Mouse (Mus musculus) neutrophil, adult 5-6 weeks (primary cell): ENCODE measurements around the gene Paqr6. TPM values are rescaled to one million over a fixed set of nuclear protein-coding genes. Genes with fewer than 3 reads are reported as not detected.
A peak's percentile ranks its signal among the peaks of the same experiment; 100 is the strongest.
"Not testable (repeated sequence)": the region's sequence is repeated elsewhere in the genome, so short reads cannot be mapped to it uniquely, and the experiment has no call there.

Experiments used
- ATAC-seq: fragments of 151-379, 151-347 bp; 2 replicates; pipeline ENCODE4 v1.8.0; 2017; ENCODE audit warnings: mild to moderate bottlenecking, moderate TSS enrichment; ENCODE audit not compliant: insufficient number of reproducible peaks, poor library complexity, low FRiP score, severe bottlenecking; ENCODE audit errors: extremely low read depth
- total RNA-seq: library from RNA; stranded (forward); fragments of 200-1000 nt; gene quantifications from 2 replicates; pipeline ENCODE4 v1.2.3, GENCODE M21; 2017

The Paqr6 gene
- total RNA-seq, 1 experiment from 2014 or later, result not detected

- no peak for ATAC-seq
These were observed 2.6 kb upstream of the Paqr6 start for GRCm38 (mm10) chr3:88361612-88362313.

GRCm38 (mm10) chr3:88363700-88364099, 684 bp upstream of the Paqr6 start:
- ATAC-seq, result no peak

- ATAC-seq, result no peak
These were observed 1.4 kb downstream of the Paqr6 start for GRCm38 (mm10) chr3:88365705-88366361.

- ATAC-seq, result 0 out of 2 replicates have a peak, but pooled peaks have one; percentile 42
These were observed 2.5 kb downstream of the Paqr6 start for GRCm38 (mm10) chr3:88366830-88367428.

GRCm38 (mm10) chr3:88367517-88367916, 3.1 kb downstream of the Paqr6 start:
- ATAC-seq, result not testable (repeated sequence)

GRCm38 (mm10) chr3:88368511-88368910, 4.1 kb downstream of the Paqr6 start:
- not testable (repeated sequence) for ATAC-seq

- ATAC-seq, result not testable (repeated sequence)
These were observed 8.3 kb downstream of the Paqr6 start, which contains the start of gene Bglap3 for GRCm38 (mm10) chr3:88372643-88373042. TSS of gene Bglap3 (minus strand) at chr3:88372743.

GRCm38 (mm10) chr3:88375750-88376626, 11.6 kb downstream of the Paqr6 start:
- ATAC-seq, result peak; percentile 40

GRCm38 (mm10) chr3:88376644-88377043, 12.3 kb downstream of the Paqr6 start:
- not testable (repeated sequence) for ATAC-seq

GRCm38 (mm10) chr3:88378599-88378998, 14.2 kb downstream of the Paqr6 start, which contains the start of gene Bglap2:
TSS of gene Bglap2 (minus strand) at chr3:88378699.
- ATAC-seq, result not testable (repeated sequence)

- peak; percentile 68 for ATAC-seq
These were observed 17.3 kb downstream of the Paqr6 start for GRCm38 (mm10) chr3:88381389-88382315.

GRCm38 (mm10) chr3:88382383-88382782, 18.0 kb downstream of the Paqr6 start:
- not testable (repeated sequence) for ATAC-seq

GRCm38 (mm10) chr3:88384364-88384763, 20.0 kb downstream of the Paqr6 start, which contains the start of gene Bglap:
TSS of gene Bglap (minus strand) at chr3:88384464.
- ATAC-seq, result no peak

GRCm38 (mm10) chr3:88393776-88394375, 29.5 kb downstream of the Paqr6 start:
- ATAC-seq, result no peak

GRCm38 (mm10) chr3:88395288-88395687, 30.9 kb downstream of the Paqr6 start:
- peak; percentile 39 for ATAC-seq

GRCm38 (mm10) chr3:88395742-88396141, 31.4 kb downstream of the Paqr6 start:
- peak; percentile 42; the same call in 1 of the 2 replicates for ATAC-seq

GRCm38 (mm10) chr3:88398666-88399065, 34.3 kb downstream of the Paqr6 start:
- no peak for ATAC-seq
